Mouse (Mus musculus): ENCODE measurements around the gene Tmem269. TPM values are rescaled to one million over a fixed set of nuclear protein-coding genes. Genes with fewer than 3 reads are reported as not detected.

The Tmem269 gene
- polyA plus RNA-seq, 1 experiment from 2014 or later: not detected

GRCm38 (mm10) chr4:119247462-119248235 lies 29.6 kb upstream of the Tmem269 start:
- H3K9me3 ChIP-seq: no peaks in the 10 kb centered on the region
- 33% methylated on average over 13 of the region's 13 CpGs for WGBS
- no peak overlapping the region for H3K4me2 ChIP-seq (replicated peaks)
- no peak for ATAC-seq (ENCODE audit: insufficient number of reproducible peaks, insufficient read depth, low FRiP score, low TSS enrichment)
- H3K27ac ChIP-seq: no peak overlapping the region
- no peak overlapping the region for H3K9ac ChIP-seq
- no peaks in the 10 kb centered on the region for H3K4me1 ChIP-seq
- H3K36me3 ChIP-seq: peaks cover 52% of the 10 kb centered on the region
- H3K4me3 ChIP-seq: no peak overlapping the region
- no peaks in the 10 kb centered on the region for H3K27me3 ChIP-seq

- no peak overlapping the region for H3K9ac ChIP-seq
- no peak for ATAC-seq (ENCODE audit: insufficient number of reproducible peaks, insufficient read depth, low FRiP score, low TSS enrichment)
- peaks cover 61% of the 10 kb centered on the region for H3K36me3 ChIP-seq
- H3K4me1 ChIP-seq: no peaks in the 10 kb centered on the region
- no peak overlapping the region for H3K27ac ChIP-seq
- 73% methylated on average over 14 of the region's 14 CpGs for WGBS
- H3K4me2 ChIP-seq (replicated peaks): no peak overlapping the region
- no peaks in the 10 kb centered on the region for H3K9me3 ChIP-seq
- no peaks in the 10 kb centered on the region for H3K27me3 ChIP-seq
- no peak overlapping the region for H3K4me3 ChIP-seq
Measured at GRCm38 (mm10) chr4:119246688-119247225, 28.7 kb upstream of the Tmem269 start.

- Histone ChIP-seq H3K27me3 (no peaks in the 10 kb centered on the region), H3K4me1 (no peaks in the 10 kb centered on the region), H3K9me3 (no peaks in the 10 kb centered on the region), H3K9ac (no peak overlapping the region), H3K4me2 (replicated peaks) (no peak overlapping the region), H3K27ac (no peak overlapping the region), H3K4me3 (no peak overlapping the region), H3K36me3 (peaks cover 69% of the 10 kb centered on the region)
- 91% methylated on average over 9 of the region's 9 CpGs for WGBS
- ATAC-seq (ENCODE audit: insufficient number of reproducible peaks, insufficient read depth, low FRiP score, low TSS enrichment): no peak
Measured at GRCm38 (mm10) chr4:119245961-119246360, 27.9 kb upstream of the Tmem269 start.

GRCm38 (mm10) chr4:119245556-119245955 lies 27.5 kb upstream of the Tmem269 start:
- Histone ChIP-seq H3K4me3 (no peak overlapping the region), H3K4me1 (no peaks in the 10 kb centered on the region), H3K9me3 (no peaks in the 10 kb centered on the region), H3K4me2 (replicated peaks) (no peak overlapping the region), H3K27me3 (no peaks in the 10 kb centered on the region), H3K27ac (no peak overlapping the region), H3K9ac (no peak overlapping the region), H3K36me3 (peaks cover 73% of the 10 kb centered on the region)
- no peak for ATAC-seq (ENCODE audit: insufficient number of reproducible peaks, insufficient read depth, low FRiP score, low TSS enrichment)
- WGBS: 79% methylated on average over 7 of the region's 7 CpGs

- Histone ChIP-seq H3K27me3 (no peaks in the 10 kb centered on the region), H3K4me1 (no peaks in the 10 kb centered on the region), H3K4me2 (replicated peaks) (no peak overlapping the region), H3K9me3 (no peaks in the 10 kb centered on the region), H3K9ac (no peak overlapping the region), H3K36me3 (peaks cover 73% of the 10 kb centered on the region), H3K27ac (no peak overlapping the region), H3K4me3 (no peak overlapping the region)
- ATAC-seq (ENCODE audit: insufficient number of reproducible peaks, insufficient read depth, low FRiP score, low TSS enrichment): no peak
- WGBS: 83% methylated on average over 22 of the region's 22 CpGs
Measured at GRCm38 (mm10) chr4:119244468-119245240, 26.6 kb upstream of the Tmem269 start.

GRCm38 (mm10) chr4:119242571-119242970 lies 24.6 kb upstream of the Tmem269 start:
- 92% methylated on average over 12 of the region's 12 CpGs for WGBS
- Histone ChIP-seq H3K4me2 (replicated peaks) (no peak overlapping the region), H3K27ac (no peak overlapping the region), H3K9me3 (no peaks in the 10 kb centered on the region), H3K9ac (no peak overlapping the region), H3K36me3 (peaks cover 62% of the 10 kb centered on the region), H3K27me3 (no peaks in the 10 kb centered on the region), H3K4me3 (no peak overlapping the region), H3K4me1 (no peaks in the 10 kb centered on the region)
- no peak for ATAC-seq (ENCODE audit: insufficient number of reproducible peaks, insufficient read depth, low FRiP score, low TSS enrichment)

- 91% methylated on average over 14 of the region's 14 CpGs for whole genome bisulfite sequencing
- ATAC-seq (ENCODE audit: insufficient number of reproducible peaks, insufficient read depth, low FRiP score, low TSS enrichment): no peak
- H3K9ac ChIP-seq: no peak overlapping the region
- no peak overlapping the region for H3K4me3 ChIP-seq
- H3K4me2 ChIP-seq (replicated peaks): no peak overlapping the region
- peaks cover 59% of the 10 kb centered on the region for H3K36me3 ChIP-seq
- H3K27me3 ChIP-seq: no peaks in the 10 kb centered on the region
- no peaks in the 10 kb centered on the region for H3K9me3 ChIP-seq
- no peak overlapping the region for H3K27ac ChIP-seq
- no peaks in the 10 kb centered on the region for H3K4me1 ChIP-seq
Measured at GRCm38 (mm10) chr4:119241664-119242063, 23.6 kb upstream of the Tmem269 start.

GRCm38 (mm10) chr4:119239181-119239682 lies 21.2 kb upstream of the Tmem269 start:
- ATAC-seq (ENCODE audit: insufficient number of reproducible peaks, insufficient read depth, low FRiP score, low TSS enrichment): peak; percentile 22; the same call in 1 of the 2 replicates
- Histone ChIP-seq H3K4me3 (no peak overlapping the region), H3K27me3 (no peaks in the 10 kb centered on the region), H3K4me1 (no peaks in the 10 kb centered on the region), H3K9ac (no peak overlapping the region), H3K27ac (peak overlapping the region; percentile 54; the same call in 1 of the 2 replicates), H3K36me3 (peaks cover 37% of the 10 kb centered on the region), H3K9me3 (no peaks in the 10 kb centered on the region), H3K4me2 (replicated peaks) (no peak overlapping the region)
- 39% methylated on average over 12 of the region's 12 CpGs for WGBS

- no peak overlapping the region for H3K9ac ChIP-seq
- peaks cover 31% of the 10 kb centered on the region for H3K36me3 ChIP-seq
- H3K27me3 ChIP-seq: no peaks in the 10 kb centered on the region
- WGBS: 69% methylated on average over 3 of the region's 3 CpGs
- H3K4me2 ChIP-seq (replicated peaks): no peak overlapping the region
- H3K9me3 ChIP-seq: no peaks in the 10 kb centered on the region
- no peak for ATAC-seq (ENCODE audit: insufficient number of reproducible peaks, insufficient read depth, low FRiP score, low TSS enrichment)
- H3K4me3 ChIP-seq: no peak overlapping the region
- no peak overlapping the region; the same call in 1 of the 2 replicates for H3K27ac ChIP-seq
- H3K4me1 ChIP-seq: no peaks in the 10 kb centered on the region
Measured at GRCm38 (mm10) chr4:119238661-119239060, 20.6 kb upstream of the Tmem269 start.

- ATAC-seq (ENCODE audit: insufficient number of reproducible peaks, insufficient read depth, low FRiP score, low TSS enrichment): no peak
- peaks cover 7% of the 10 kb centered on the region; the same call in 1 of the 2 replicates for H3K4me1 ChIP-seq
- 80% methylated on average over 3 of the region's 3 CpGs for WGBS
- no peak overlapping the region for H3K9ac ChIP-seq
- no peaks in the 10 kb centered on the region; the same call in 1 of the 2 replicates for H3K36me3 ChIP-seq
- no peak overlapping the region for H3K27ac ChIP-seq
- peak overlapping the region; percentile 71 for H3K4me2 ChIP-seq (replicated peaks)
- no peaks in the 10 kb centered on the region for H3K9me3 ChIP-seq
- no peaks in the 10 kb centered on the region for H3K27me3 ChIP-seq
- peak overlapping the region; percentile 75 for H3K4me3 ChIP-seq
Measured at GRCm38 (mm10) chr4:119234348-119234747, 16.3 kb upstream of the Tmem269 start.

- peak overlapping the region; percentile 75 for H3K4me3 ChIP-seq
- peak overlapping the region; percentile 83 for H3K9ac ChIP-seq
- peak overlapping the region; percentile 71 for H3K27ac ChIP-seq
- no peaks in the 10 kb centered on the region for H3K9me3 ChIP-seq
- H3K27me3 ChIP-seq: no peaks in the 10 kb centered on the region
- WGBS: under 1% methylated on average over 36 of the region's 36 CpGs
- peak; percentile 29 for ATAC-seq (ENCODE audit: insufficient number of reproducible peaks, insufficient read depth, low FRiP score, low TSS enrichment)
- H3K4me2 ChIP-seq (replicated peaks): peak overlapping the region; percentile 71
- H3K36me3 ChIP-seq: peaks cover 5% of the 10 kb centered on the region
- H3K4me1 ChIP-seq: peaks cover 7% of the 10 kb centered on the region; the same call in 1 of the 2 replicates
Measured at GRCm38 (mm10) chr4:119233256-119233901, 15.4 kb upstream of the Tmem269 start.
